Mouse (Mus musculus) midbrain, embryonic 15.5 days (tissue): ENCODE measurements around the gene Timd2. TPM values are rescaled to one million over a fixed set of nuclear protein-coding genes. Genes with fewer than 3 reads are reported as not detected.
"Not testable (repeated sequence)": the region's sequence is repeated elsewhere in the genome, so short reads cannot be mapped to it uniquely, and the experiment has no call there.

Experiments
- ATAC-seq: fragments of 200-750 bp; cut with Nextera tagmentation; replicated peaks from 2 replicates; pipeline ENCODE4 v1.8.0; 2017; ENCODE audit warnings: moderate TSS enrichment
- H3K27ac ChIP-seq: fragments of 300-500 bp; sonication (generic); 2 replicates; pipeline ENCODE4 v1.5.1; 2015; ENCODE audit warnings: mild to moderate bottlenecking, inconsistent platforms
- H3K27me3 ChIP-seq: fragments of 300-500 bp; sonication (generic); replicated peaks from 2 replicates; pipeline ENCODE4 v1.6.1; 2015; ENCODE audit warnings: inconsistent platforms
- H3K36me3 ChIP-seq: fragments of 300-500 bp; sonication (generic); replicated peaks from 2 replicates; pipeline ENCODE4 v1.6.1; 2015; ENCODE audit warnings: inconsistent platforms
- H3K4me1 ChIP-seq: fragments of 300-500 bp; sonication (generic); 2 replicates; pipeline ENCODE4 v1.6.1; 2015; ENCODE audit warnings: inconsistent platforms
- H3K4me2 ChIP-seq: fragments of 300-500 bp; sonication (generic); 2 replicates; pipeline ENCODE4 v1.6.1; 2015; ENCODE audit warnings: inconsistent platforms, mild to moderate bottlenecking, moderate library complexity
- H3K4me3 ChIP-seq: fragments of 300-500 bp; sonication (generic); 2 replicates; pipeline ENCODE4 v1.5.1; 2015; ENCODE audit warnings: mild to moderate bottlenecking, inconsistent platforms
- H3K9ac ChIP-seq: fragments of 300-500 bp; sonication (generic); 2 replicates; pipeline ENCODE4 v1.6.1; 2015; ENCODE audit warnings: mild to moderate bottlenecking, inconsistent platforms
- H3K9me3 ChIP-seq: fragments of 300-500 bp; sonication (generic); 2 replicates; pipeline ENCODE4 v1.6.1; 2016; ENCODE audit warnings: inconsistent platforms
- WGBS: fragments of 180-500 bp; shearing (Covaris S2); methylation state at CpG from one replicate; pipeline ENCODE4 v1.1.7; 2015; ENCODE audit warnings: mixed read lengths; 5-methylcytosine and 5-hydroxymethylcytosine counted together
- polyA plus RNA-seq: library from polyadenylated mRNA; unstranded; fragments of >200 nt; fragmentation: Nextera tagmentation; extraction: Ambion mirVana; gene quantifications from 2 replicates; pipeline ENCODE4 v1.2.1, GENCODE M21; 2015

The Timd2 gene
- polyA plus RNA-seq, 1 experiment from 2014 or later: 0.26 TPM

GRCm38 (mm10) chr11:46644824-46645223 lies 62.0 kb downstream of the Timd2 start:
- Histone ChIP-seq H3K9me3 (no peaks in the 10 kb centered on the region), H3K4me1 (no peaks in the 10 kb centered on the region), H3K9ac (no peak overlapping the region), H3K4me3 (no peak overlapping the region), H3K27me3 (no peaks in the 10 kb centered on the region), H3K27ac (no peak overlapping the region), H3K4me2 (no peak overlapping the region), H3K36me3 (no peaks in the 10 kb centered on the region)
- ATAC-seq: peak; percentile 71; the same call in 1 of the 2 replicates
- WGBS: 62% methylated on average over 1 of the region's 1 CpGs

- no peak for ATAC-seq
- WGBS: 83% methylated on average over 3 of the region's 3 CpGs
Measured at GRCm38 (mm10) chr11:46636568-46636967, 70.3 kb downstream of the Timd2 start.

GRCm38 (mm10) chr11:46635516-46635915 lies 71.3 kb downstream of the Timd2 start:
- not testable (repeated sequence) for H3K27me3 ChIP-seq, H3K4me3 ChIP-seq, H3K9ac ChIP-seq, H3K4me1 ChIP-seq, H3K4me2 ChIP-seq, H3K9me3 ChIP-seq, H3K36me3 ChIP-seq, H3K27ac ChIP-seq, ATAC-seq
- 82% methylated on average over 4 of the region's 4 CpGs for WGBS

More at GRCm38 (mm10) chr11:46636568-46636967, 70.3 kb downstream of the Timd2 start:
- no peak overlapping the region for H3K9ac ChIP-seq
- no peak overlapping the region for H3K27ac ChIP-seq
- H3K4me2 ChIP-seq: no peak overlapping the region
- H3K9me3 ChIP-seq: no peaks in the 10 kb centered on the region
- no peaks in the 10 kb centered on the region for H3K4me1 ChIP-seq
- no peaks in the 10 kb centered on the region for H3K27me3 ChIP-seq
- no peaks in the 10 kb centered on the region for H3K36me3 ChIP-seq
- H3K4me3 ChIP-seq: no peak overlapping the region

GRCm38 (mm10) chr11:46631635-46632034 lies 75.2 kb downstream of the Timd2 start:
- 34% methylated on average over 3 of the region's 3 CpGs for WGBS
- no peaks in the 10 kb centered on the region for H3K27me3 ChIP-seq
- H3K9me3 ChIP-seq: no peaks in the 10 kb centered on the region
- peak; percentile 66 for ATAC-seq
- no peak overlapping the region for H3K4me3 ChIP-seq
- no peaks in the 10 kb centered on the region for H3K4me1 ChIP-seq
- no peak overlapping the region for H3K27ac ChIP-seq
- H3K9ac ChIP-seq: no peak overlapping the region
- no peak overlapping the region for H3K4me2 ChIP-seq
- no peaks in the 10 kb centered on the region for H3K36me3 ChIP-seq

- H3K36me3 ChIP-seq: no peaks in the 10 kb centered on the region
- no peaks in the 10 kb centered on the region for H3K9me3 ChIP-seq
- H3K4me2 ChIP-seq: no peak within 1 kb of the TSS
- no peak within 1 kb of the TSS for H3K27ac ChIP-seq
- no peaks in the 10 kb centered on the region for H3K4me1 ChIP-seq
- no peaks in the 10 kb centered on the region for H3K27me3 ChIP-seq
- WGBS: 90% methylated on average over 2 of the region's 2 CpGs
- no peak within 1 kb of the TSS for H3K4me3 ChIP-seq
- H3K9ac ChIP-seq: no peak within 1 kb of the TSS
- ATAC-seq: no peak
Measured at GRCm38 (mm10) chr11:46629211-46629795, 77.6 kb downstream of the Timd2 start, which contains the start of gene Dppa1. Gene Dppa1, minus strand, starts transcription at chr11:46629261.

GRCm38 (mm10) chr11:46620414-46621168 lies 86.3 kb downstream of the Timd2 start:
- Histone ChIP-seq H3K4me2 (no peak overlapping the region), H3K9me3 (no peaks in the 10 kb centered on the region), H3K9ac (no peak overlapping the region), H3K27me3 (no peaks in the 10 kb centered on the region), H3K4me1 (no peaks in the 10 kb centered on the region), H3K4me3 (no peak overlapping the region), H3K36me3 (no peaks in the 10 kb centered on the region), H3K27ac (no peak overlapping the region)
- 68% methylated on average over 7 of the region's 7 CpGs for WGBS
- no peak for ATAC-seq

- no peak overlapping the region for H3K9ac ChIP-seq
- no peak overlapping the region for H3K4me2 ChIP-seq
- H3K4me1 ChIP-seq: no peaks in the 10 kb centered on the region
- WGBS: 62% methylated on average over 1 of the region's 1 CpGs
- ATAC-seq: peak; percentile 66
- H3K27ac ChIP-seq: no peak overlapping the region
- H3K27me3 ChIP-seq: no peaks in the 10 kb centered on the region
- H3K36me3 ChIP-seq: no peaks in the 10 kb centered on the region
- no peak overlapping the region for H3K4me3 ChIP-seq
- no peaks in the 10 kb centered on the region for H3K9me3 ChIP-seq
Measured at GRCm38 (mm10) chr11:46619929-46620328, 86.9 kb downstream of the Timd2 start.

Other genes with a start within 250 kb of the Timd2 start
- gene Gm12169, start 182.8 kb downstream of the Timd2 start, polyA plus RNA-seq: not detected in 2 replicates
- not detected in 2 replicates for gene BC053393, start 135.5 kb downstream of the Timd2 start, polyA plus RNA-seq
- gene Dppa1, start 77.8 kb downstream of the Timd2 start, polyA plus RNA-seq: not detected in 2 replicates
- not detected in 2 replicates for gene Havcr1, start 28.0 kb upstream of the Timd2 start, polyA plus RNA-seq
- gene Timd4, start 103.7 kb upstream of the Timd2 start, polyA plus RNA-seq: 0.10 TPM in 1 of 2 replicates, not detected in the other